In the genomic region with DNA sequence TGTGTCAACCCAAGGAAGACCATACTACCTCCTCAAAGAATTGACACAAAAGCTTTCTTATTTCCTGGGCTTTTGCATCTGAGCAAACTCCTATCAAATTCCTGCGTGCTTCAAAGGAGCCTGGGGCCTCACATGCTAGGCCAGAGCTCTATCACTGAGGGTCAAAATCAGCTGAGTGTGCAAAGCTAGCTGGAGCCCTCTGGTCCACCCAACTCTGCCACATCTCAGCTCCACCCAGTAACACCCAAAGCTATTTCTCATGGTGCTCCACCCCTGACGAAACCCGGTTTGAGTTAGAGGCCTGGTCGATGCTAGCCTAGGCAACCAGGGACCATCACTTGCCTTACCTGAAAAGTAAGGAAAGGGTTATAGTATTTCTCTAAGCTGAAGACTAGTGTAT, we compare ENCODE assay signal across 31 mouse cellular contexts. TPM values are rescaled to one million over a fixed set of nuclear protein-coding genes. Genes with fewer than 3 reads are reported as not detected.
DNase-seq lines count a peak whose midpoint lies in the region; ATAC-seq and TF ChIP-seq lines count a peak whose summit lies in the region.
"Had no signal": no experiment of that assay in that cellular context is flagged by ENCODE, and none has a peak within 500 bp of the region (broad histone marks: within the 10 kb centered on the region; RNA-seq: fewer than 3 reads in every experiment).

No protein-coding gene starts in this region.

- H3K27ac ChIP-seq in gastrocnemius, adult 2 months, result peak overlapping the region; percentile 43
- peak overlapping the region; percentile 61 for H3K27ac ChIP-seq in intestine, embryonic 16.5 days (ENCODE audit: low read length)
- peak overlapping the region; percentile 87 for H3K27ac ChIP-seq in kidney, embryonic 15.5 days
- 0 out of 2 replicates have a peak overlapping the region, but pooled peaks have one; percentile 26 for H3K27ac ChIP-seq in stomach, embryonic 15.5 days
- H3K27ac ChIP-seq in liver, embryonic 12.5 days, result no peak overlapping the region
- H3K27ac ChIP-seq: embryonic facial prominence, embryonic 12.5 days; forebrain, embryonic 13.5 days; hindbrain, embryonic 15.5 days; left cerebral cortex, adult 2 months; limb, embryonic 15.5 days; midbrain, embryonic 10.5 days had no signal

- H3K4me1 ChIP-seq in intestine, embryonic 16.5 days (ENCODE audit: control insufficient read depth, insufficient read depth, low read length), result peaks cover 16% of the 10 kb centered on the region; the same call in 1 of the 2 replicates
- H3K4me1 ChIP-seq in kidney, embryonic 15.5 days, result peaks cover 21% of the 10 kb centered on the region
- H3K4me1 ChIP-seq in stomach, embryonic 15.5 days, result peaks cover 2% of the 10 kb centered on the region; the same call in 1 of the 2 replicates
- H3K4me1 ChIP-seq in liver, embryonic 12.5 days, result peaks cover 7% of the 10 kb centered on the region; the same call in 1 of the 2 replicates
- H3K4me1 ChIP-seq: forebrain, embryonic 13.5 days; hindbrain, embryonic 15.5 days; limb, embryonic 15.5 days had no signal

- WGBS in intestine, embryonic 16.5 days, result 43% methylated on average over 4 of the region's 4 CpGs
- WGBS in kidney, embryonic 15.5 days, result 55% methylated on average over 4 of the region's 4 CpGs
- WGBS in stomach, embryonic 15.5 days, result 46% methylated on average over 4 of the region's 4 CpGs
- whole genome bisulfite sequencing in liver, embryonic 12.5 days (ENCODE audit: insufficient replicate concordance), result 50% methylated on average over 4 of the region's 4 CpGs

- ATAC-seq in intestine, embryonic 16.5 days, result peak; percentile 27; the same call in 1 of the 2 replicates
- ATAC-seq in kidney, embryonic 15.5 days (replicated peaks; ENCODE audit: low FRiP score), result peak; percentile 79
- peak; percentile 53; the same call in 1 of the 2 replicates for ATAC-seq in stomach, embryonic 15.5 days (ENCODE audit: insufficient read depth, low FRiP score, low read depth)
- ATAC-seq in liver, embryonic 12.5 days, result no peak
- ATAC-seq: CD4-positive, CD25-positive, alpha-beta regulatory T cell, adult 4 months; forebrain, embryonic 13.5 days; lung, postnatal 0 days had no signal

- H3K4me2 ChIP-seq in intestine, embryonic 16.5 days (ENCODE audit: low read depth, low read length), result 0 out of 2 replicates have a peak overlapping the region, but pooled peaks have one; percentile 17
- H3K4me2 ChIP-seq in kidney, embryonic 15.5 days, result no peak overlapping the region
- 0 out of 2 replicates have a peak overlapping the region, but pooled peaks have one; percentile 8 for H3K4me2 ChIP-seq in stomach, embryonic 15.5 days
- H3K4me2 ChIP-seq in liver, embryonic 12.5 days, result no peak overlapping the region
- H3K4me2 ChIP-seq: embryonic facial prominence, embryonic 12.5 days; forebrain, embryonic 13.5 days; heart, embryonic 11.5 days; hindbrain, embryonic 15.5 days; limb, embryonic 15.5 days had no signal

- no peak overlapping the region for H3K9ac ChIP-seq in intestine, embryonic 16.5 days (ENCODE audit: low read depth, low read length)
- no peak overlapping the region for H3K9ac ChIP-seq in kidney, embryonic 15.5 days
- no peak overlapping the region for H3K9ac ChIP-seq in stomach, embryonic 15.5 days
- no peak overlapping the region for H3K9ac ChIP-seq in liver, embryonic 12.5 days
- H3K9ac ChIP-seq: embryonic facial prominence, embryonic 12.5 days; forebrain, embryonic 13.5 days; hindbrain, embryonic 15.5 days; limb, embryonic 15.5 days had no signal

- H3K4me3 ChIP-seq in gastrocnemius, adult 2 months, result no peak overlapping the region
- no peak overlapping the region for H3K4me3 ChIP-seq in intestine, embryonic 16.5 days (ENCODE audit: low read length)
- H3K4me3 ChIP-seq in kidney, embryonic 15.5 days (replicated peaks), result no peak overlapping the region
- no peak overlapping the region for H3K4me3 ChIP-seq in stomach, embryonic 15.5 days (replicated peaks)
- no peak overlapping the region for H3K4me3 ChIP-seq in liver, embryonic 12.5 days
- H3K4me3 ChIP-seq: embryonic facial prominence, embryonic 12.5 days; erythroblast, embryonic 14.5 days; forebrain, embryonic 13.5 days; hindbrain, embryonic 15.5 days; left cerebral cortex, adult 2 months; limb, embryonic 15.5 days; midbrain, embryonic 10.5 days had no signal

- intact Hi-C loops in gastrocnemius, adult 2 months (cut with DNase I), result no loop called here
- intact Hi-C loops in gastrocnemius, postnatal 36 days (cut with DNase I), result no loop called here

- no peak for DNase-seq in gastrocnemius, adult 2 months
- no peak for DNase-seq in gastrocnemius, postnatal 36 days
- no peak for DNase-seq in spleen, adult 12 weeks (ENCODE audit: low spot score)
- no peak for DNase-seq in thymus, adult 18-20 months
- DNase-seq: adrenal gland, adult 8-10 months; cerebellum, adult 18-20 months; cerebellum, postnatal 14 days; layer of hippocampus, adult 9-11 months; left cerebral cortex, postnatal 4 days; spleen, adult 18-20 months had no signal

- no peak for TF ChIP-seq CTCF in gastrocnemius, adult 2 months (IDR thresholded peaks at IDR 0.05)

- H3K9me3 ChIP-seq in intestine, embryonic 16.5 days (ENCODE audit: control insufficient read depth, low read length), result no peaks in the 10 kb centered on the region
- H3K9me3 ChIP-seq in kidney, embryonic 15.5 days (replicated peaks), result no peaks in the 10 kb centered on the region
- H3K9me3 ChIP-seq in stomach, embryonic 15.5 days, result no peaks in the 10 kb centered on the region
- no peaks in the 10 kb centered on the region for H3K9me3 ChIP-seq in liver, embryonic 12.5 days (replicated peaks)
- H3K9me3 ChIP-seq: embryonic facial prominence, embryonic 12.5 days; forebrain, embryonic 13.5 days; hindbrain, embryonic 15.5 days; limb, embryonic 15.5 days; midbrain, embryonic 10.5 days had no signal

- no peaks in the 10 kb centered on the region for H3K27me3 ChIP-seq in intestine, embryonic 16.5 days (replicated peaks; ENCODE audit: control insufficient read depth, insufficient read depth, low read length)
- no peaks in the 10 kb centered on the region for H3K27me3 ChIP-seq in kidney, embryonic 15.5 days
- H3K27me3 ChIP-seq in stomach, embryonic 15.5 days (replicated peaks), result no peaks in the 10 kb centered on the region
- H3K27me3 ChIP-seq in liver, embryonic 12.5 days (replicated peaks), result peaks cover 6% of the 10 kb centered on the region; the same call in 1 of the 2 replicates
- H3K27me3 ChIP-seq: embryonic facial prominence, embryonic 12.5 days; forebrain, embryonic 13.5 days; hindbrain, embryonic 15.5 days; limb, embryonic 15.5 days had no signal

- H3K36me3 ChIP-seq in intestine, embryonic 16.5 days (ENCODE audit: control insufficient read depth, insufficient read depth, low read length), result no peaks in the 10 kb centered on the region
- H3K36me3 ChIP-seq in kidney, embryonic 15.5 days, result no peaks in the 10 kb centered on the region
- no peaks in the 10 kb centered on the region for H3K36me3 ChIP-seq in stomach, embryonic 15.5 days
- no peaks in the 10 kb centered on the region for H3K36me3 ChIP-seq in liver, embryonic 12.5 days
- H3K36me3 ChIP-seq: embryonic facial prominence, embryonic 12.5 days; hindbrain, embryonic 15.5 days; limb, embryonic 15.5 days; midbrain, embryonic 10.5 days had no signal

RNA-seq across cellular contexts. Expression of a gene that starts 39.0 kb away (rescaled TPM):
- total RNA-seq in gastrocnemius, adult 2 months (2021), result not detected
- not detected for total RNA-seq in gastrocnemius, postnatal 36 days (2021)
- 0.23 and 0.43 TPM in 2 replicates for polyA plus RNA-seq in intestine, embryonic 16.5 days (2015; fragmentation: Nextera tagmentation; extraction: Ambion mirVana)
- polyA plus RNA-seq in kidney, embryonic 15.5 days (2015; fragmentation: Nextera tagmentation; extraction: Ambion mirVana), result 0.52 and 0.81 TPM in 2 replicates
- polyA plus RNA-seq in stomach, embryonic 15.5 days (2015; fragmentation: Nextera tagmentation; extraction: Ambion mirVana), result 0.21 and 0.40 TPM in 2 replicates
- not detected in 2 replicates for polyA plus RNA-seq in liver, embryonic 12.5 days (2016; fragmentation: Nextera tagmentation; extraction: Ambion mirVana)
- total RNA-seq: gastrocnemius, adult 18-20 months; hematopoietic stem cell, adult 5-6 weeks; left cerebral cortex, adult 2 months; left cerebral cortex, postnatal 4 days; midbrain, postnatal 0 days had no signal
- polyA plus RNA-seq: CD4-positive, CD25-positive, alpha-beta regulatory T cell, adult 4 months; erythroblast, embryonic 14.5 days; gonadal fat pad, adult 2 months; heart, postnatal 0 days; liver, embryonic 16.5 days; lung, postnatal 0 days; midbrain, embryonic 10.5 days; neural tube, embryonic 14.5 days had no signal

RNA-seq across cellular contexts. Expression of a gene that starts 39.2 kb away (rescaled TPM):
- total RNA-seq in gastrocnemius, adult 2 months (2021), result under 1 TPM; 0.78 to 0.89 TPM
- total RNA-seq in gastrocnemius, postnatal 36 days (2021), result 1 to 10 TPM in 1 of 2 experiments, under 1 TPM in 1; 0.99 to 1.7 TPM
- 1.1 and 1.3 TPM in 2 replicates for polyA plus RNA-seq in intestine, embryonic 16.5 days (2015; fragmentation: Nextera tagmentation; extraction: Ambion mirVana)
- 2.2 and 2.6 TPM in 2 replicates for polyA plus RNA-seq in kidney, embryonic 15.5 days (2015; fragmentation: Nextera tagmentation; extraction: Ambion mirVana)
- 0.72 and 0.73 TPM in 2 replicates for polyA plus RNA-seq in stomach, embryonic 15.5 days (2015; fragmentation: Nextera tagmentation; extraction: Ambion mirVana)
- polyA plus RNA-seq in liver, embryonic 12.5 days (2016; fragmentation: Nextera tagmentation; extraction: Ambion mirVana), result 0.23 and 0.25 TPM in 2 replicates
- total RNA-seq: hematopoietic stem cell, adult 5-6 weeks had no signal
- polyA plus RNA-seq: CD4-positive, CD25-positive, alpha-beta regulatory T cell, adult 4 months; forebrain, embryonic 13.5 days; lung, postnatal 0 days had no signal

Comparison
In these comparisons a context has a peak if more than half of its experiments do, and no peak if none do; other contexts are left out.
1. H3K4me2 ChIP-seq: peak in intestine, embryonic 16.5 days (single experiment) and stomach, embryonic 15.5 days (single experiment); none in kidney, embryonic 15.5 days (single experiment) and liver, embryonic 12.5 days (single experiment).